Mouse (Mus musculus): Measurements from ENCODE around the gene Atp2a1. TPM values are rescaled to one million over a fixed set of nuclear protein-coding genes. Genes with fewer than 3 reads are reported as not detected.
"Not testable (repeated sequence)": the region's sequence is repeated elsewhere in the genome, so short reads cannot be mapped to it uniquely, and the experiment has no call there.

Atp2a1 gene
- polyA plus RNA-seq, 1 experiment: 5.2 TPM

- WGBS: 93% methylated on average over 11 of the region's 11 CpGs
- Histone ChIP-seq H3K36me3 (ENCODE audit: control insufficient read depth, insufficient read depth, low read length) (peaks cover 64% of the 10 kb centered on the region), H3K4me1 (replicated peaks; ENCODE audit: control insufficient read depth, insufficient read depth, low read length) (peaks cover 7% of the 10 kb centered on the region), H3K27ac (ENCODE audit: control insufficient read depth, insufficient read depth, low read length) (no peak overlapping the region), H3K4me3 (ENCODE audit: control insufficient read depth, insufficient read depth, low read length) (no peak overlapping the region), H3K27me3 (ENCODE audit: control insufficient read depth, insufficient read depth, low read length) (no peaks in the 10 kb centered on the region)
- TF ChIP-seq CTCF (IDR thresholded peaks at IDR 0.05; ENCODE audit: borderline replicate concordance, control insufficient read depth, extremely low read depth, insufficient read depth, low read length, poor library complexity) (no peak), POLR2A (IDR thresholded peaks at IDR 0.05; ENCODE audit: control insufficient read depth, extremely low read depth, insufficient read depth, low read length, poor library complexity) (no peak)
- no peak for DNase-seq
Measured at GRCm38 (mm10) chr7:126491973-126492372, 29.1 kb upstream of the Atp2a1 start.

DNA sequence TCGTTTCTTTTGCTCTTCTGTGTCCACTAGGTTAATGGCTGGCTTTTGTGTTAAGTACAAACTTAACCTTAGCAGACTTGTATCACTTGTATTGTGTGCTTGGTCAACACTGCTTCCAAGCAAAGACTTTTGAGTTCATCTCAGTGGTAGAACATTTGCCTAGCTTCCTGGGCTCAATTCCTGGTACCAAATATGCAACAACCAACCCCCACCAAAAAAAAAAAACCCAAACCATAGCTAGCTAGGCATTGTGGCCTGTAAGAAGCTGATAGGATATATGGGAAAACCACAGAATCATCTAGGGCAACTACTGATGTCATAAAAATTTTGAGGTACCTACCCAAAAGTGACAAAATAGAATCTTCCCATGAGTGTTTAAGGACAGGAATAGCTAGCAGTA lies 28.1 kb upstream of the Atp2a1 start:
- no peak for TF ChIP-seq POLR2A (IDR thresholded peaks at IDR 0.05; ENCODE audit: control insufficient read depth, extremely low read depth, insufficient read depth, low read length, poor library complexity)
- no peak for TF ChIP-seq CTCF (IDR thresholded peaks at IDR 0.05; ENCODE audit: borderline replicate concordance, control insufficient read depth, extremely low read depth, insufficient read depth, low read length, poor library complexity)
- WGBS: 87% methylated on average over 1 of the region's 1 CpGs
- Histone ChIP-seq H3K36me3 (ENCODE audit: control insufficient read depth, insufficient read depth, low read length) (peaks cover 54% of the 10 kb centered on the region), H3K4me1 (replicated peaks; ENCODE audit: control insufficient read depth, insufficient read depth, low read length) (peaks cover 11% of the 10 kb centered on the region), H3K27me3 (ENCODE audit: control insufficient read depth, insufficient read depth, low read length) (no peaks in the 10 kb centered on the region), H3K27ac (ENCODE audit: control insufficient read depth, insufficient read depth, low read length) (no peak overlapping the region), H3K4me3 (ENCODE audit: control insufficient read depth, insufficient read depth, low read length) (no peak overlapping the region)
- DNase-seq: no peak

DNA sequence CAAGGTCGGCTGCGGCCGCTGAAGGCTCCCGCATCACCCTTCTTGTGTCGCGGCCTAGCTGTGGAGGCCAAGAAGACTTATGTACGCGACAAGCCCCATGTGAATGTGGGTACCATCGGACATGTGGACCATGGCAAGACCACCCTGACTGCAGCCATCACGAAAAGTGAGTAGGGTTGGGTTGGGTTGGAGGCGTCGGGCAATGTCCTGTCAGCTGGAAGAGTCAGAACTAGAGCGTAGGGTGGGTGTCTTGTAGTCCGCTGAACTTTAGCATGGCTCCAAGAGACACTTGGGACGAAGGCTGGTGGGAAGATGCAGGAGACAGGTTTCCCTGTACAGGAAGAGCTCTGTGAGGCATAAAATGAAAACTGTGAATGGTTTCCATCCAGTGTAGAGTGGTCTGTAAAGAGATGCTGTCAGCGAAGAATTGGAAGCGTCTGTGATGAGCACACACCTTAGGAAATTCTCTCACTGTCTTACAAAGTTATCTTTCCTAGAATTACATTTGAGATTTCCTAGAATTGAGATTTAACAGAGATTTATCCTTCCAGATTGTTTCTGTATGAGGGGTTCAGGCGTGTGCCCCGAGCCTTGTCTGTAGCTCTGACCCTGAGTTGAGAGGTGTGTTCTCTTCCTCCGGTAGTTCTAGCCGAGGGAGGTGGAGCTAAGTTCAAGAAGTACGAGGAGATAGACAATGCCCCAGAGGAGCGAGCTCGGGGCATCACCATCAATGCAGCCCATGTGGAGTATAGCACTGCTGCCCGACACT lies 24.9 kb upstream of the Atp2a1 start:
- H3K4me3 ChIP-seq (ENCODE audit: control insufficient read depth, insufficient read depth, low read length): peak overlapping the region; percentile 70
- 10% methylated on average over 25 of the region's 25 CpGs for WGBS
- not testable (repeated sequence) for H3K27me3 ChIP-seq (ENCODE audit: control insufficient read depth, insufficient read depth, low read length); H3K27ac ChIP-seq (ENCODE audit: control insufficient read depth, insufficient read depth, low read length); DNase-seq
- H3K36me3 ChIP-seq (ENCODE audit: control insufficient read depth, insufficient read depth, low read length): peaks cover 22% of the 10 kb centered on the region
- peaks cover 11% of the 10 kb centered on the region for H3K4me1 ChIP-seq (replicated peaks; ENCODE audit: control insufficient read depth, insufficient read depth, low read length)

GRCm38 (mm10) chr7:126487052-126487483 lies 24.2 kb upstream of the Atp2a1 start, which contains the start of gene Tufm:
Tufm (plus strand) TSS chr7:126487361.
- Histone ChIP-seq H3K4me3 (ENCODE audit: control insufficient read depth, insufficient read depth, low read length) (peak within 1 kb of the TSS; percentile 70), H3K36me3 (ENCODE audit: control insufficient read depth, insufficient read depth, low read length) (peaks cover 15% of the 10 kb centered on the region), H3K27ac (ENCODE audit: control insufficient read depth, insufficient read depth, low read length) (peak within 1 kb of the TSS; percentile 68), H3K4me1 (replicated peaks; ENCODE audit: control insufficient read depth, insufficient read depth, low read length) (peaks cover 15% of the 10 kb centered on the region), H3K27me3 (ENCODE audit: control insufficient read depth, insufficient read depth, low read length) (no peaks in the 10 kb centered on the region)
- peak; percentile 94 for DNase-seq
- WGBS: under 1% methylated on average over 32 of the region's 32 CpGs
- TF ChIP-seq POLR2A (IDR thresholded peaks at IDR 0.05; ENCODE audit: control insufficient read depth, extremely low read depth, insufficient read depth, low read length, poor library complexity) (no peak), CTCF (IDR thresholded peaks at IDR 0.05; ENCODE audit: borderline replicate concordance, control insufficient read depth, extremely low read depth, insufficient read depth, low read length, poor library complexity) (peak; percentile 57; the same call in 1 of the 2 replicates)

DNA sequence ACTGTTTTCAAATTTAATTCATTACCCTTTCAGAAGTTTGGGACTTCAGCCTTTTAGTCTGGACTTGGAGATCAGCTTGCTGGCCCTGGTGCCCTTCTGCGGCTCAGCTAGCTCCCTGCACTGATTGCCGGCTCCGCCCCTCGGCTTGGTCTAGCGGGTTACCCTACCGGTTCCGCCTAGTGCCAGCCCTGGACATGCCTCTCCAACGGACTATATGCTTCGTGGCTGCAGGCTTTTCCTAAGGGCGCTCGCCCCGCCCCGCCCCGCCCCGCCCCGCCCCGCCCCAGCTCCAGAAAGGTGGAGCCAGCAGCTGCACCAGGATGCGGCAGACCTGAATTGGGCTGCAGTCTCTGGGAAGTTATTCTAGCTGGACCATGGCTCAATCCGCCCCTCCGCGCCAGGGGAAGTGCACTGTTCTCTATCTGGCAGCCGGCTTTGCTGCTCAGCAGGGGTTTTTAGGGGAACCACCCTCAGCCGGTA lies 19.5 kb upstream of the Atp2a1 start:
- no peaks in the 10 kb centered on the region for H3K36me3 ChIP-seq (ENCODE audit: control insufficient read depth, insufficient read depth, low read length)
- H3K27me3 ChIP-seq (ENCODE audit: control insufficient read depth, insufficient read depth, low read length): no peaks in the 10 kb centered on the region
- TF ChIP-seq POLR2A (IDR thresholded peaks at IDR 0.05; ENCODE audit: control insufficient read depth, extremely low read depth, insufficient read depth, low read length, poor library complexity): no peak
- no peak for TF ChIP-seq CTCF (IDR thresholded peaks at IDR 0.05; ENCODE audit: borderline replicate concordance, control insufficient read depth, extremely low read depth, insufficient read depth, low read length, poor library complexity)
- peaks cover 8% of the 10 kb centered on the region for H3K4me1 ChIP-seq (replicated peaks; ENCODE audit: control insufficient read depth, insufficient read depth, low read length)
- 1% methylated on average over 23 of the region's 23 CpGs for WGBS
- peak; percentile 38 for DNase-seq
- peak overlapping the region; percentile 48 for H3K4me3 ChIP-seq (ENCODE audit: control insufficient read depth, insufficient read depth, low read length)
- H3K27ac ChIP-seq (ENCODE audit: control insufficient read depth, insufficient read depth, low read length): no peak overlapping the region

- DNase-seq: no peak
- WGBS: 27% methylated on average over 5 of the region's 5 CpGs
- TF ChIP-seq CTCF (IDR thresholded peaks at IDR 0.05; ENCODE audit: borderline replicate concordance, control insufficient read depth, extremely low read depth, insufficient read depth, low read length, poor library complexity): no peak
- TF ChIP-seq POLR2A (IDR thresholded peaks at IDR 0.05; ENCODE audit: control insufficient read depth, extremely low read depth, insufficient read depth, low read length, poor library complexity): no peak
- peaks cover 6% of the 10 kb centered on the region for H3K4me1 ChIP-seq (replicated peaks; ENCODE audit: control insufficient read depth, insufficient read depth, low read length)
- H3K27ac ChIP-seq (ENCODE audit: control insufficient read depth, insufficient read depth, low read length): no peak overlapping the region
- H3K4me3 ChIP-seq (ENCODE audit: control insufficient read depth, insufficient read depth, low read length): no peak overlapping the region
- H3K27me3 ChIP-seq (ENCODE audit: control insufficient read depth, insufficient read depth, low read length): no peaks in the 10 kb centered on the region
- H3K36me3 ChIP-seq (ENCODE audit: control insufficient read depth, insufficient read depth, low read length): no peaks in the 10 kb centered on the region
Measured at GRCm38 (mm10) chr7:126481699-126482098, 18.8 kb upstream of the Atp2a1 start.
